Mouse (Mus musculus) hematopoietic stem cell, adult 5-6 weeks (primary cell): ENCODE data around the gene Farp1. TPM values are rescaled to one million over a fixed set of nuclear protein-coding genes. Genes with fewer than 3 reads are reported as not detected.
A peak's percentile ranks its signal among the peaks of the same experiment; 100 is the strongest.
"Not testable (repeated sequence)": the region's sequence is repeated elsewhere in the genome, so short reads cannot be mapped to it uniquely, and the experiment has no call there.

Source experiments
- ATAC-seq, 2 experiments: fragments of 125-278 bp in 1 of 2; replicated peaks in 1 of 2; 2 replicates each; pipeline ENCODE4 v1.8.0; 2016 to 2017; ENCODE audit warnings: inconsistent platforms in 2 of 2, mild to moderate bottlenecking in 2 of 2, moderate number of reproducible peaks in 2 of 2, low read depth in 1 of 2, moderate TSS enrichment in 1 of 2; ENCODE audit not compliant: low FRiP score in 2 of 2, poor library complexity in 2 of 2, severe bottlenecking in 2 of 2, insufficient read depth in 1 of 2, low TSS enrichment in 1 of 2
- total RNA-seq: library from RNA; stranded (forward); fragments of 172-1452, 232-1000 nt; gene quantifications from 2 replicates; pipeline ENCODE4 v1.2.3, GENCODE M21; 2017

Gene Farp1
- total RNA-seq, 1 experiment from 2014 or later: 0.60 TPM

- no peak for ATAC-seq
Measured at GRCm38 (mm10) chr14:121183414-121184130, 148.6 kb downstream of the Farp1 start.

GRCm38 (mm10) chr14:121184351-121184750, 149.4 kb downstream of the Farp1 start:
- ATAC-seq: no peak

- peak; percentile 94 to 98 for ATAC-seq
Measured at GRCm38 (mm10) chr14:121186402-121186894, 151.4 kb downstream of the Farp1 start.

- ATAC-seq: not testable (repeated sequence)
Measured at GRCm38 (mm10) chr14:121189840-121190239, 154.8 kb downstream of the Farp1 start.

GRCm38 (mm10) chr14:121190386-121190785, 155.4 kb downstream of the Farp1 start:
- no peak for ATAC-seq

- ATAC-seq: no peak
Measured at GRCm38 (mm10) chr14:121191739-121192138, 156.7 kb downstream of the Farp1 start.

- ATAC-seq: no peak
Measured at GRCm38 (mm10) chr14:121192394-121192793, 157.4 kb downstream of the Farp1 start.

GRCm38 (mm10) chr14:121193981-121194380, 159.0 kb downstream of the Farp1 start:
- ATAC-seq: no peak

- ATAC-seq: 0 out of 4 replicates have a peak, but pooled peaks have one; percentile 10 to 19
Measured at GRCm38 (mm10) chr14:121198915-121199572, 164.0 kb downstream of the Farp1 start.

GRCm38 (mm10) chr14:121199789-121200188, 164.8 kb downstream of the Farp1 start:
- ATAC-seq: peak in 1 of 2 experiments; percentile 24; a peak in 1 of 4 replicates

- ATAC-seq: no peak
Measured at GRCm38 (mm10) chr14:121200353-121200752, 165.4 kb downstream of the Farp1 start.

GRCm38 (mm10) chr14:121201178-121201577, 166.2 kb downstream of the Farp1 start:
- no peak for ATAC-seq

GRCm38 (mm10) chr14:121205459-121205858, 170.5 kb downstream of the Farp1 start:
- ATAC-seq: no peak

- no peak for ATAC-seq
Measured at GRCm38 (mm10) chr14:121207441-121208158, 172.6 kb downstream of the Farp1 start.

- ATAC-seq: no peak
Measured at GRCm38 (mm10) chr14:121208159-121208515, 173.1 kb downstream of the Farp1 start.

GRCm38 (mm10) chr14:121210318-121210717, 175.3 kb downstream of the Farp1 start:
- no peak for ATAC-seq

GRCm38 (mm10) chr14:121213650-121214049, 178.7 kb downstream of the Farp1 start:
- no peak for ATAC-seq

GRCm38 (mm10) chr14:121214636-121215257, 179.7 kb downstream of the Farp1 start:
- no peak for ATAC-seq
